Mouse (Mus musculus) lung, postnatal 14 days (tissue): Measurements from ENCODE around the gene Kcnmb3.

Source experiments
- DNase-seq: peaks from one replicate; pipeline ENCODE4 v3.0.0; 2021

The Kcnmb3 gene

GRCm38 (mm10) chr3:32492097-32493090, at the start of gene Kcnmb3:
TSS of gene Kcnmb3 (minus strand) at chr3:32492231.
- DNase-seq: no peak

DNA sequence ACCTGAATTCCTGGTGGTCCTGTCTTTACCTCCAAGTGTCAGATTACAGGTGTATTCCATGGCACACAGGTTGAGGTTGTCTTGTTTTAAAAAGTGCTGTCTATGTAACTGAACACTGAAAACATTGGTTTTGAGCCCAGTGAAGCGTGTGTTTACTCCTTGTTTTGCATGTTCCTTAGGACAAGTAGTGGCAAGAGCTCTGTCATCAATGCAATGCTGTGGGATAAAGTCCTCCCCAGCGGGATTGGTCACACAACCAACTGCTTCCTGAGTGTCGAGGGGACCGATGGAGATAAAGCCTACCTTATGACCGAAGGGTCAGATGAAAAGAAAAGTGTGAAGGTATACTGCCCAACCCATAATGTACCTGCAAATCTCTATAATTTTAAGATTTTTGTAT, 46.1 kb upstream of the Kcnmb3 start:
- no peak for DNase-seq

DNA sequence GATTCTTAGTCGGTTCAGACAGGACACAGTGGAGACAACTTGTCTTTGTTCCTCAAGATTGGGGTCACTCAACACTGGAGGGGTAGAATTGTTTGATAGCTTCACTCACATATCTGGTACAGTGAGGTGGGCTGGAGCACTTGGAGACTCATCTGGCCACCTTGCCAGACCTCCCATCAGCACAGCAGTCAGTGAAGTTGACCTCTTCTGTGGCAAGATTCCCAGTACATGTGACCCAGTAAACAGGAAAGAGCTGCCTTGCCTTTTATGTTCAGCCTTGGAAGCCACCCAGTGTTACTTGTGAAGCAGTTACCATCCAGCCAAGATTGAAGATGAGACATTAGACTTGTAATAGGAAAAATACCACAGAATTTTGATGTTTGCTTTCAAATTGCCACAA, 45.5 kb upstream of the Kcnmb3 start:
- DNase-seq: peak; percentile 71

DNA sequence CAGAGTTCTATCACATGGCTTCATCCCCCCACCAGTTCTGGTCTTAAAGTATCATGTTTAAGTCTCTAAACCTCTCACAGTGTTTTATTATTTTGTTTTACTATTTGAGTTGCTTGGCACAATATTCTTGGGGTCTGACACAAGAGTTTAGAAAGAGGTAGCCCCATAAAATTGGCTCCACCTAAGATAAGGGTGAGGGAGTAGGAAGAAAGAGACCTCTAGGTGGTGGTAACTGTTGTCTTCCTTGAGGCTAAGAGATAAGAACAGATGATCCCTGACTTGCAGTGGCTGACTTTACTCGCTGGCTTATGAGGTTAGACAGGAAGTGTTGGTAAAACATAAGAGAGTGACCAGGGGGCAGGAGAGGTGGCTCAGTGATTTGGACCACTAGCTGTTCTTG, 43.7 kb upstream of the Kcnmb3 start:
- DNase-seq: no peak

DNA sequence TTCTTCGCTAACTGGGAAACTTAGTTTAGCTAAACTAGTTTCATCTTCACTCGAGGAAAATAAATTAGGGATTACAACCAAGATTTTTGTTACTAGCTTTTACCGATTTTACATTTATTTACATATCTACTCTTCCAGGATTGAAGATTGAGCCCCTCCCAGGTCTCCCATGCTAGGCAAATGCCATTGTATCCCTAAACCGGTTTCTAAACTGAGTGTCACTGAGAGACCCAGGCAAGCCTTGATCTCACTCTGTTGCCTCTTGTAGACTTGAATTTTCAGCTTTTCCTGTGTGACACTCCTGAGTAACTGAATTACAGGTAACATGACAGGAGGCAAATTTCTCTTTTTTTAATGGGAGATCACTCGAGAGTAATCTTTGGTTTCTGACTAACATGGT, 38.0 kb upstream of the Kcnmb3 start:
- DNase-seq: no peak

GRCm38 (mm10) chr3:32529303-32529898, 37.4 kb upstream of the Kcnmb3 start, which contains the start of gene Mfn1:
TSS of gene Mfn1 (plus strand) at chr3:32529465.
- peak; percentile 93 for DNase-seq

- no peak for DNase-seq
Observed at GRCm38 (mm10) chr3:32527181-32527580, 35.1 kb upstream of the Kcnmb3 start.

DNA sequence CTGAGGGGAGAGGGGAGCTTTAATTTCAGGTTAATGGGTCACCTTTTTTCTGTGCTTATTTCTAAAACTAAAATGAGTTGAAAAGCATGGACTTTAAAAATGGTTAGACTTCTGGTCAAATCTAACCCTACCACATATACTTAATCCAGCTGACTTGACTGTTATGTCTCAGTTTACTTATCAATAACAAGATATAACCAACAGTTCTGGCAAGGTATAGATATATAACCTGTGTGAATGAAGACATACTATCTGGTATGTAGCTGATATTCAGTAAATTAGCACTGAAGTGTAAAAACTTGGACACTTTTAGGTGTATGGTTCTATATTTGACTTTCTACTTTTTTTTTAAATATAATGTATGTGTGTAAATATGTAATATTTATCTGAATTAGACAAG, 21.5 kb upstream of the Kcnmb3 start:
- no peak for DNase-seq

DNA sequence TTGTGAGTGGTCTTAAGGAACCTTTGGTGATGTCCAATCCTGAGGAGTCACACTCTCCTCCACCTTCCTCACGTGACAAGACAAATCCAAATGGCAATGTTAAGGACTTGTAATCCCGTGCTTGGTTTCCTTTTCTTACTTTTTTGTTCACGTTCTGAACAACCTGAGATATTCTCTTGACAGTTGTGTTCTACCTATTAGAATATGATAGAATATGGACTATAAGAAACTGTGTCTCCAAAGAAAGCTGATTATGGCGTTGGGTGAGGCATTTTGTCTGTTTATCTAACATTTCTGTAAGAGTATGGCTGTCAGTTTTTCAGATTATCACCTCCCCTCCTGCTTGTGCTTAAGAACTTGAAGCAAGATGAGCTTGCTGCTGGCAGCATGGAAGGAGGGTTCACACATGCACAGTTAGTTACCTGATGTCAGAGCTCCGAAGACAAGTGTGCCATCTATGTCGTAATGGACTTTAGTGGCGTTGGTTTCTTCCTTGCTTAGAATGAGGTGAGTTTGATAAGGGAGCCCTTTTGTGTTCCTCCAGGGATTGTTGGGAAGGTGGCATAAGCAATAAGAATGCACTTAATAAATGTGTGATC, 20.8 kb upstream of the Kcnmb3 start:
- no peak for DNase-seq

GRCm38 (mm10) chr3:32511191-32511550, 19.1 kb upstream of the Kcnmb3 start:
- DNase-seq: peak; percentile 19

- peak; percentile 98 for DNase-seq
Observed at GRCm38 (mm10) chr3:32510375-32511190, 18.6 kb upstream of the Kcnmb3 start.

GRCm38 (mm10) chr3:32509496-32510374, 17.7 kb upstream of the Kcnmb3 start, which contains the start of gene Zfp639:
TSS of gene Zfp639 (plus strand) at chr3:32510259.
- DNase-seq: no peak

GRCm38 (mm10) chr3:32508666-32509324, 16.8 kb upstream of the Kcnmb3 start:
- DNase-seq: peak; percentile 73

DNA sequence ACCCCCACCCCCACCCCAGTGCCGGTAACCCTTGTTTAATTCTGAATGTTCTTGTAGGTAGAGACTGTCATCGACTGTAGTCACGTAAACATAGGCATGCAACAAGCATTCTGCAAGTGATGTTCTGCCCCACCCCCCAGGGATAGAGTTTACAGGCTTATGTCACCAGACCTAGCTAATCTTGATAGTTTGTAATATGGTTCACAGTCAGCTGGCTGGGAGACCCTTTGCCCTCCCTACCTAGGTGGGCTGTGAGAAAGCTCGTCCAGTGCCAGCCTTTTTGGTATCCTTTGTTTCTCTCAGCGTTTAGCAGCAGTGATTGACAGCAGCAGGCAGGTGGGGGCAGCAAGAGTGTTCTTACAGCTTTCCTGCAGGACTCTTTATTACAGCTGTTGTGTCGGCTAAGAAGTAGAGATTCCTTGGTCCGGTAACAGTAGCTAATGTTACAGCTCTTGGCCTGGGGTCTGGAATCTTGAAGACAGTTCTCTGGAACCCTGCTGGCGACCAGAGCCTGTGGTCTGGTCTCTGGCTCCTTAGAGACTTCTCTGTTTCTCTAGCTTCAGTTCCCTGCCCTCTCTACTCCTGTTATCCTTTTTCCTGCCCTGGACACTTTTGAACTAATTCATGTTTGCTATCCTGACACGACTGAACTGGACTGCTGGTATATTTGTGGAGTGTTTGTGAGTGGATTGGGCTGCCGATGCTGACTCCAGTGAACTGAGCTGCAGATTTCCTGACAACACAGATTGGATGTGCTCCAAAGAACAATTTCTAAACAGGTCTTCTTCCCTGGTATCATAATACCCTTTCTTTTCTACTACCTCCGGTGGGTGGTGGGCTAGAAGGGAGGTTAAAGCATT, 14.6 kb upstream of the Kcnmb3 start:
- DNase-seq: peak; percentile 28

- no peak for DNase-seq
Observed at GRCm38 (mm10) chr3:32505841-32506240, 13.8 kb upstream of the Kcnmb3 start.

- DNase-seq: no peak
Observed at GRCm38 (mm10) chr3:32500346-32500745, 8.3 kb upstream of the Kcnmb3 start.

GRCm38 (mm10) chr3:32496711-32497070, 4.7 kb upstream of the Kcnmb3 start:
- no peak for DNase-seq

DNA sequence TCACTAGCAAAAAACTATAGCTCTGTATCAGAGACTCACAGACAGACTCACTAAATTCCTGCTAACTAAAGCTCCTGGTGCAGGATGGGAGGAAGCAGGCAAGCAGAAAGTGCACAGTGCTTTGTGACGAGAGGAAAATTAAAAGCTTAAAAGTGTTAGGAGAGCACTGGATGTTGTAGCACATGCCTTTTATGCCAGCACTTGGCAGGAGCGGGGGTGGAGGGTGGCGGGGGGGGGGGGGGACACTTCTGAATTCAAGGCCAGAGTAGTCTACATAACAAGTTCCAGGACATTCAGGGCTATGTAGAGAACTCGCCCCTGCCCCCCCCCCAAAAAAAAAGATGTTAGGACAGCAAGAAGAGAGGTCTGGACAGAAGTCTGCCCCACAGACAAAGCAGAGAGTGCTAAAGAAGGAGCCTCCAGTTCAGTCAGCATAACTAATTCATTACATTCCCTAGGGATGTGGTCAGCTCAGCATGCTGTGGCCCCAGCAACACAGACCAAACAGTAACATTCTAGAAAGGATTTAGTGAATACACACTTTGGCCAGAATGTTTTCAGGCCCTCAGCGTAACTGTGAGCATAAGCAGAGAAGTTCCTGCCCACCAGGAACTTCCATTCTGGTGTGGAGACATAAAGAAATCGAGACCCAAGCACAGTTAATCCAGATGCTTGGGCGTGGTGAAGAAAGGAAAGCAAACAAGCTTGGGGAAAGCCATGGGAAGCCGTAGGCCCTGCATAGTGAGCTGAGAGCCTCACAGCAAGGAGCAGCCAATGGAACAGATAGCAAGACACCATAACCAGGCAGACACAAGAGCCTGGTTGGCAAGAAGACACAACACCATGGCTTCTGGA, 4.1 kb upstream of the Kcnmb3 start:
- no peak for DNase-seq

- DNase-seq: no peak
Observed at GRCm38 (mm10) chr3:32495088-32495770, 3.2 kb upstream of the Kcnmb3 start.
